Mouse (Mus musculus): ENCODE data around the gene Olfr1202.

Olfr1202 gene

DNA sequence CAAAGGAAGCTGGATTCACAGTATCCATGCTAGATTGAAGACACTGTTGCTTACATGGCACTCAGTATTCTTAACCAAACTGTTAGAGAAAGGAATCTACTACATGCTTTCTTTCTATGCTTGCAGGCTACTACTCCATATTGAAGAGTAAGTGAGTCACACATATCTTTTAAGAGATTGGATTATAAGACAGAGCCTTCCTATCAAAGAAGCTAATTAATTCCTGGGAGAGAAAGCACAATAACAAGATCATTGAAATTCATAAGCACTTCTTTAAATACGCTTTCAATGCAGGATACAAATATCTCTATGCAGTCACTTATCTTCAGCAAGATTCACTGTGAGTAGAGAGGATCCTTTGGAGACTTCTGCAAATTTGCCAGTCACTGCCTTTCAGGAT, at the start of gene Olfr1202:
TSS of gene Olfr1202 (plus strand) at position 301 of the 400 bp plus-strand sequence.
- no peak for DNase-seq

DNA sequence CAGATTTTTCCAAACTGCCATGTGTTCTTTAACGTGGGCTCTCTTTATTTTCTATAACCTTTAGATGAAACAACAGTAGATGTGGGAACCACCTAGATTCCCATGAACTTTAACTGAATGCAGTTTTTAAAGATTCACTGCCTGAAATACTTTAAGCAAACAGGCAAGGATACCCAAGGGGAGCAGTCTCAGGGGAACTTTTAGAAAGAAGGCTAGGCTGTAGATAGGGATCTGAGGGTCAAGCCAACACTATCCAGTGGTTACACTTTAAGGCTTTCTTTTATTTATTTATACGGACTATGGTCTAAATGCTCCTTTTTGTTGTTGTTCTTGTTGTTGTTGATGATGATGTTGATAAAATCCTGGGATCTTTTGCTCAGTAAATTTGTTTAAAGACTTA, 43.9 kb upstream of the Olfr1202 start, which contains the start of gene Olfr1200:
TSS of gene Olfr1200 (minus strand) at position 101 of the 400 bp plus-strand sequence.
- no peak for DNase-seq

DNA sequence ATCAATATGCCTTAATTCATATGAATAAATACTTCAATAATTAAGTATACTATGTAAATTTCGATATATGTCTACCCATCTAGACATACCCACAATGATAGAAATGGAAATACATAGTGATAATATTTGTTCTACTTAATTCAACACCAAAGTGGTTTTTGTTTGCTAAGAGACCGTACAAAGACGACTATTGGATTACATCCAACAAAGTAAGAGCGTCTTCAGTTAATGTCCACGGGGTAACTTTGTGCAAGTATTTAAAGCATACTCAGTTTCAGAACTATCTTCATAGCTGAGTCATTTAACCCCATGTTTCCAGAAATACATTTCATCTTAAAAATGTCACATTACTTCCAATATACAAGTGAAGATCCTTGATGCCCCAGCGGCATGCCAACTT, 21.6 kb upstream of the Olfr1202 start, which contains the start of gene Olfr1201:
TSS of gene Olfr1201 (plus strand) at position 301 of the 400 bp plus-strand sequence.
- no peak for DNase-seq

DNA sequence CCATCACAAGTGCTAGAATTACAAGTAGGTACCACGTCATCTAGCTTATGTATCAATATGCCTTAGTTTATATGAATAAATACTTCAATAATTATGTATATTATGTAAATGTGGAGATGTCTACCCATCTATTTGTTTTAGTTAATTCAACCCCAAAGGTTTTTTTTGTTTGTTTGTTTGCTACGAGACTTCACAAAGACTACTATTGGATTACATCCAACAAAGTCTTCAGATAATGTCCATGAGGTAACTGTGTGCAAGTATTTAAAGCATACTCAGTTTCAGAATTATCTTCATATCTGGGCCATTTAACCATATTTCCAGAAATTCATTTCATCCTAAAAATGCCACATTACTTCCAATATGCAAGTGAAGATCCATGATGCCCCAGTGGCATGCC, 15.1 kb downstream of the Olfr1202 start, which contains the start of gene Olfr1205:
TSS of gene Olfr1205 (plus strand) at position 301 of the 400 bp plus-strand sequence.
- DNase-seq = no peak

DNA sequence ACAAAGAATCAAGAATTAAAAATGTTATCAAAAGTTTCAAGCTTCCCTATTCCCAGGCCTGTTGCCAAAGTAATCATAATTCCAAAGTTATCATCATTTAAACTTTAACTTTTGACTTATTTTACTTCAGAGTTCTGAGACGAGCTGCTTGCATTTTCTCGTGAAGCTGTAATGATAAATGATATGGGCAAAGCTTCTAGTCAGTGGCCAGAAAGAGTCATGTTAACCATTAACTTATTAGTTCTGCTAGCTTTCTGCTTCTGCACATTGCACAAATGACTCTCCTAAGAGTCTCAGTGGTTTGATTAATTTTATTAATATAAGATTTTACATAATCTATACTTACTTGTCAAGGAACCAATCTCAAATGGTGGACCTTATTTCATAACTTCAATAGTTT, 24.2 kb downstream of the Olfr1202 start:
- no peak for DNase-seq

DNA sequence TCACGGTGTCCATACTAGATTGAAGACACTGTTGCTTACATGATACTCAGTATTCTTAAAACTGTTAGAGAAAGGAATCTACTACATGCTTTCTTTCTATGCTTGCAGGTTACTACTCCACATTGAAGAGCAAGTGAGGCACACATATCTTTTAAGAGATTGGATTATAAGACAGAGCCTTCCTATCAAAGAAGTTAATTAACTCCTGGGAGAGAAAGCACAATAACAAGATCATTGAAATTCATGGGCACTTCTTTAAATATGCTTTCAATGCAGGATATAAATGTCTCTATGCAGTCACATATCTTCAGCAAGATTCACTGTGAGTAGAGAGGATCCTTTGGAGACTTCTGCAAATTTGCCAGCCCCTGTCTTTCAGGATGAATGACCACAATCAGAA, 34.7 kb downstream of the Olfr1202 start, which contains the start of gene Olfr1204:
TSS of gene Olfr1204 (plus strand) at position 301 of the 400 bp plus-strand sequence.
- DNase-seq = no peak

DNA sequence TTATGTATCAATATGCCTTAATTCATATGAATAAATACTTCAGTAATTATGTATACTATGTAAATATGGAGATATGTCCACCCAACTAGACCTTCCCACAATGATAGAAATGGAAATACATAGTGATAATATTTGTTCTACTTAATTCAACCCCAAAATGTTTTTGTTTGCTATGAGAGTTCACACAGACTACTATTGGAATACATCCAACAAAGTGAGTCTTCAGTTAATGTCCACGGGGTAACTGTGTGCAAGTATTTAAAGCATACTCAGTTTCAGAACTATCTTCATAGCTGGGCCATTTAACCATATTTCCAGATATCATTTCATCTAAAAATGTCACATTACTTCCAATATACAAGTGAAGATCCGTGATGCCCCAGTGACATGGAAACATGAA, 48.6 kb downstream of the Olfr1202 start, which contains the start of gene Olfr1206:
TSS of gene Olfr1206 (plus strand) at position 301 of the 400 bp plus-strand sequence.
- no peak for DNase-seq

Data from cerebellum, adult 8-10 months (tissue).